In the genomic region with DNA sequence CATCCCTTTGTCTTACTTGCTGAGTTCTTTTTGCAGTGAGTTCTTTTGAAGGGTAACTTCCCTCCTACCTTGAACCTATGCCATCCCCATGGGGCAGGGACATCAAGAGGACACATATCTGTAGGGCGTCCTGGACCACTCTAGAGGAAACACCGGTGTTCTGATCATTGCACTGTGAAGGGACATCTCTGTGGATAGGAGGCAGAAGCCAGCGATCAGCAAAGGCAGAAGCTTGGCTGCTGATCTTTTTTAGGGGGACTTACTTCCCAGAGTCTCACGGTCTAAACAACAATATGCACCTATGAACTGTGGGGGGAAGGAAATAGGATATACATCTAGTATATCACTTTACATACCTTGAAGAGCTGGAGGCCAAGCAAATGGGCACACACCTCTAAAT, we compare ENCODE assay signal across 22 mouse cellular contexts.
"Had no signal": no experiment of that assay in that cellular context is flagged by ENCODE, and none has a peak within 500 bp of the region (broad histone marks: within the 10 kb centered on the region; RNA-seq: fewer than 3 reads in every experiment).

No protein-coding gene starts in this region.

- H3K4me3 ChIP-seq: heart, adult 2 months; heart, embryonic 13.5 days; heart, embryonic 15.5 days; hindbrain, embryonic 10.5 days; hindbrain, embryonic 12.5 days; intestine, embryonic 15.5 days; layer of hippocampus, adult 2 months; left cerebral cortex, adult 2 months; limb, embryonic 10.5 days; limb, embryonic 12.5 days; liver, embryonic 13.5 days; liver, embryonic 15.5 days had no signal

- H3K36me3 ChIP-seq: heart, embryonic 13.5 days; heart, embryonic 15.5 days; hindbrain, embryonic 10.5 days; hindbrain, embryonic 12.5 days; intestine, embryonic 15.5 days; limb, embryonic 10.5 days; limb, embryonic 12.5 days; liver, embryonic 13.5 days; liver, embryonic 15.5 days had no signal

- H3K9ac ChIP-seq: heart, embryonic 13.5 days; heart, embryonic 15.5 days; hindbrain, embryonic 12.5 days; hindbrain, embryonic 14.5 days; intestine, embryonic 15.5 days; limb, embryonic 12.5 days; liver, embryonic 13.5 days; liver, embryonic 15.5 days had no signal

- DNase-seq: gastrocnemius, postnatal 14 days; gastrocnemius, postnatal 36 days; heart, adult 11 months; heart, adult 2 months; heart, postnatal 4 days; kidney, adult 18-20 months; kidney, adult 8-10 months; kidney, postnatal 10 days; kidney, postnatal 4 days; liver; liver, embryonic 13.5 days had no signal

- H3K9me3 ChIP-seq: intestine, embryonic 15.5 days; limb, embryonic 10.5 days; liver, embryonic 13.5 days; liver, embryonic 15.5 days had no signal

- H3K27me3 ChIP-seq: heart, embryonic 13.5 days; heart, embryonic 15.5 days; hindbrain, embryonic 12.5 days; intestine, embryonic 15.5 days; liver, embryonic 13.5 days had no signal

- H3K27ac ChIP-seq: heart, adult 2 months; heart, embryonic 13.5 days; heart, embryonic 15.5 days; hindbrain, embryonic 10.5 days; hindbrain, embryonic 12.5 days; hindbrain, embryonic 14.5 days; intestine, embryonic 15.5 days; layer of hippocampus, adult 2 months; left cerebral cortex, adult 2 months; limb, embryonic 10.5 days; limb, embryonic 12.5 days; liver, embryonic 13.5 days; liver, embryonic 15.5 days had no signal

- H3K4me1 ChIP-seq: heart, embryonic 13.5 days; heart, embryonic 15.5 days; hindbrain, embryonic 10.5 days; hindbrain, embryonic 12.5 days; intestine, embryonic 15.5 days; limb, embryonic 10.5 days; limb, embryonic 12.5 days had no signal
